Mouse (Mus musculus) forebrain, embryonic 13.5 days (tissue): ENCODE measurements at regions not wholly inside any gene's neighbourhood (a gene's known extent, or its start where the extent isn't known, plus 50 kb on each side); places are given as distances from the start of the nearest gene placed in this dataset.

Experiments
- ATAC-seq: fragments of 200-750 bp; cut with Nextera tagmentation; 2 replicates; pipeline ENCODE4 v1.8.0; 2017
- H3K27ac ChIP-seq: fragments of 300-500 bp; sonication (generic); 2 replicates; pipeline ENCODE4 v1.5.1; 2015; ENCODE audit warnings: inconsistent platforms, mild to moderate bottlenecking, moderate library complexity
- H3K27me3 ChIP-seq: fragments of 300-500 bp; sonication (generic); 2 replicates; pipeline ENCODE4 v1.6.1; 2015; ENCODE audit warnings: mild to moderate bottlenecking, inconsistent platforms
- H3K36me3 ChIP-seq: fragments of 300-500 bp; sonication (generic); 2 replicates; pipeline ENCODE4 v1.6.1; 2015; ENCODE audit warnings: mild to moderate bottlenecking, inconsistent platforms; ENCODE audit not compliant: poor library complexity, severe bottlenecking
- H3K4me1 ChIP-seq: fragments of 300-500 bp; sonication (generic); 2 replicates; pipeline ENCODE4 v1.6.1; 2015; ENCODE audit warnings: inconsistent platforms
- H3K4me2 ChIP-seq: fragments of 300-500 bp; sonication (generic); 2 replicates; pipeline ENCODE4 v1.6.1; 2015; ENCODE audit warnings: inconsistent platforms, mild to moderate bottlenecking, moderate library complexity
- H3K4me3 ChIP-seq: fragments of 300-500 bp; sonication (generic); 2 replicates; pipeline ENCODE4 v1.5.1; 2015; ENCODE audit warnings: mild to moderate bottlenecking, inconsistent platforms
- H3K9ac ChIP-seq: fragments of 300-500 bp; sonication (generic); 2 replicates; pipeline ENCODE4 v1.6.1; 2015; ENCODE audit warnings: mild to moderate bottlenecking, inconsistent platforms
- H3K9me3 ChIP-seq: fragments of 300-500 bp; sonication (generic); replicated peaks from 2 replicates; pipeline ENCODE4 v1.6.1; 2016; ENCODE audit warnings: inconsistent platforms
- WGBS: fragments of 180-500 bp; shearing (Covaris S2); methylation state at CpG from one replicate; pipeline ENCODE4 v1.1.7; 2015; 5-methylcytosine and 5-hydroxymethylcytosine counted together

GRCm38 (mm10) chr13:110493002-110493552 is 98.2 kb downstream of the Plk2 start:
- 43% methylated on average over 7 of the region's 7 CpGs for WGBS
- Histone ChIP-seq H3K36me3 (no peaks in the 10 kb centered on the region), H3K4me1 (peaks cover 14% of the 10 kb centered on the region), H3K4me3 (peak overlapping the region; percentile 13; the same call in 1 of the 2 replicates), H3K9ac (no peak overlapping the region), H3K27me3 (no peaks in the 10 kb centered on the region), H3K27ac (0 out of 2 replicates have a peak overlapping the region, but pooled peaks have one; percentile 38), H3K9me3 (no peaks in the 10 kb centered on the region), H3K4me2 (peak overlapping the region; percentile 41)
- peak; percentile 50 for ATAC-seq

GRCm38 (mm10) chr13:110497461-110497860 is 102.6 kb downstream of the Plk2 start:
- Histone ChIP-seq H3K27ac (no peak overlapping the region), H3K27me3 (no peaks in the 10 kb centered on the region), H3K4me3 (no peak overlapping the region), H3K9me3 (no peaks in the 10 kb centered on the region), H3K4me1 (peaks cover 8% of the 10 kb centered on the region), H3K9ac (no peak overlapping the region), H3K4me2 (no peak overlapping the region), H3K36me3 (no peaks in the 10 kb centered on the region)
- ATAC-seq = no peak
- 89% methylated on average over 3 of the region's 3 CpGs for WGBS

GRCm38 (mm10) chr13:110507814-110508362 is 113.0 kb downstream of the Plk2 start:
- Histone ChIP-seq H3K27ac (no peak overlapping the region), H3K9me3 (peaks cover 4% of the 10 kb centered on the region; the same call in 1 of the 2 replicates), H3K4me2 (no peak overlapping the region), H3K9ac (no peak overlapping the region), H3K36me3 (no peaks in the 10 kb centered on the region), H3K4me3 (no peak overlapping the region), H3K27me3 (no peaks in the 10 kb centered on the region), H3K4me1 (no peaks in the 10 kb centered on the region)
- no peak for ATAC-seq
- 68% methylated on average over 1 of the region's 1 CpGs for WGBS

GRCm38 (mm10) chr13:110517986-110518385 is 123.1 kb downstream of the Plk2 start:
- H3K9ac ChIP-seq = no peak overlapping the region
- H3K4me2 ChIP-seq = no peak overlapping the region
- 75% methylated on average over 8 of the region's 8 CpGs for WGBS
- H3K4me3 ChIP-seq = no peak overlapping the region
- H3K27me3 ChIP-seq = no peaks in the 10 kb centered on the region
- H3K27ac ChIP-seq = no peak overlapping the region
- peak; percentile 72; the same call in 1 of the 2 replicates for ATAC-seq
- H3K9me3 ChIP-seq = no peaks in the 10 kb centered on the region
- H3K4me1 ChIP-seq = no peaks in the 10 kb centered on the region
- H3K36me3 ChIP-seq = no peaks in the 10 kb centered on the region

- no peaks in the 10 kb centered on the region for H3K36me3 ChIP-seq
- 93% methylated on average over 4 of the region's 4 CpGs for WGBS
- H3K4me1 ChIP-seq = no peaks in the 10 kb centered on the region
- no peak overlapping the region for H3K9ac ChIP-seq
- H3K4me2 ChIP-seq = no peak overlapping the region
- no peak for ATAC-seq
- H3K27me3 ChIP-seq = no peaks in the 10 kb centered on the region
- H3K27ac ChIP-seq = no peak overlapping the region
- H3K4me3 ChIP-seq = no peak overlapping the region
- no peaks in the 10 kb centered on the region for H3K9me3 ChIP-seq
Observed at GRCm38 (mm10) chr13:110522974-110523373, 128.1 kb downstream of the Plk2 start.

GRCm38 (mm10) chr13:110527681-110528080 is 132.8 kb downstream of the Plk2 start:
- Histone ChIP-seq H3K4me1 (no peaks in the 10 kb centered on the region), H3K27ac (no peak overlapping the region), H3K9ac (no peak overlapping the region), H3K36me3 (no peaks in the 10 kb centered on the region), H3K27me3 (no peaks in the 10 kb centered on the region), H3K4me3 (no peak overlapping the region), H3K4me2 (no peak overlapping the region), H3K9me3 (no peaks in the 10 kb centered on the region)
- WGBS = 95% methylated on average over 3 of the region's 3 CpGs
- ATAC-seq = no peak

- H3K27ac ChIP-seq = no peak overlapping the region
- ATAC-seq = no peak
- H3K36me3 ChIP-seq = no peaks in the 10 kb centered on the region
- H3K4me3 ChIP-seq = no peak overlapping the region
- H3K4me1 ChIP-seq = no peaks in the 10 kb centered on the region
- no peak overlapping the region for H3K4me2 ChIP-seq
- no peaks in the 10 kb centered on the region for H3K9me3 ChIP-seq
- WGBS = 97% methylated on average over 4 of the region's 4 CpGs
- H3K9ac ChIP-seq = no peak overlapping the region
- H3K27me3 ChIP-seq = no peaks in the 10 kb centered on the region
Observed at GRCm38 (mm10) chr13:110529624-110530023, 134.8 kb downstream of the Plk2 start.

GRCm38 (mm10) chr13:110534320-110534764 is 139.5 kb downstream of the Plk2 start:
- no peaks in the 10 kb centered on the region for H3K4me1 ChIP-seq
- H3K4me3 ChIP-seq = no peak overlapping the region
- no peak overlapping the region for H3K4me2 ChIP-seq
- no peaks in the 10 kb centered on the region for H3K36me3 ChIP-seq
- 40% methylated on average over 7 of the region's 7 CpGs for WGBS
- H3K27ac ChIP-seq = no peak overlapping the region
- no peaks in the 10 kb centered on the region for H3K9me3 ChIP-seq
- ATAC-seq = no peak
- no peaks in the 10 kb centered on the region for H3K27me3 ChIP-seq
- H3K9ac ChIP-seq = no peak overlapping the region

- no peak overlapping the region for H3K4me2 ChIP-seq
Observed at GRCm38 (mm10) chr13:110535785-110536184, 140.9 kb downstream of the Plk2 start.

GRCm38 (mm10) chr13:110537960-110538463 is 143.2 kb downstream of the Plk2 start:
- H3K4me1 ChIP-seq = peaks cover 11% of the 10 kb centered on the region; the same call in 1 of the 2 replicates
- no peak overlapping the region for H3K4me3 ChIP-seq
- H3K27ac ChIP-seq = no peak overlapping the region
- 63% methylated on average over 7 of the region's 7 CpGs for WGBS
- H3K9ac ChIP-seq = no peak overlapping the region
- H3K27me3 ChIP-seq = no peaks in the 10 kb centered on the region
- H3K9me3 ChIP-seq = no peaks in the 10 kb centered on the region
- no peak for ATAC-seq
- no peak overlapping the region for H3K4me2 ChIP-seq
- H3K36me3 ChIP-seq = no peaks in the 10 kb centered on the region

More at GRCm38 (mm10) chr13:110535785-110536184, 140.9 kb downstream of the Plk2 start:
- WGBS = 86% methylated on average over 2 of the region's 2 CpGs
- Histone ChIP-seq H3K9ac (no peak overlapping the region), H3K36me3 (no peaks in the 10 kb centered on the region), H3K4me1 (peaks cover 6% of the 10 kb centered on the region; the same call in 1 of the 2 replicates), H3K4me3 (no peak overlapping the region), H3K9me3 (no peaks in the 10 kb centered on the region), H3K27me3 (no peaks in the 10 kb centered on the region), H3K27ac (no peak overlapping the region)
- no peak for ATAC-seq

- Histone ChIP-seq H3K4me2 (no peak overlapping the region), H3K4me1 (peaks cover 11% of the 10 kb centered on the region; the same call in 1 of the 2 replicates), H3K4me3 (no peak overlapping the region), H3K9me3 (no peaks in the 10 kb centered on the region), H3K36me3 (no peaks in the 10 kb centered on the region), H3K9ac (no peak overlapping the region), H3K27ac (no peak overlapping the region; the same call in 1 of the 2 replicates), H3K27me3 (no peaks in the 10 kb centered on the region)
- peak; percentile 79 for ATAC-seq
- 63% methylated on average over 13 of the region's 13 CpGs for WGBS
Observed at GRCm38 (mm10) chr13:110540543-110541265, 145.9 kb downstream of the Plk2 start.
